Comparison of ENCODE assay signal across 8 mouse cellular contexts in the genomic region with DNA sequence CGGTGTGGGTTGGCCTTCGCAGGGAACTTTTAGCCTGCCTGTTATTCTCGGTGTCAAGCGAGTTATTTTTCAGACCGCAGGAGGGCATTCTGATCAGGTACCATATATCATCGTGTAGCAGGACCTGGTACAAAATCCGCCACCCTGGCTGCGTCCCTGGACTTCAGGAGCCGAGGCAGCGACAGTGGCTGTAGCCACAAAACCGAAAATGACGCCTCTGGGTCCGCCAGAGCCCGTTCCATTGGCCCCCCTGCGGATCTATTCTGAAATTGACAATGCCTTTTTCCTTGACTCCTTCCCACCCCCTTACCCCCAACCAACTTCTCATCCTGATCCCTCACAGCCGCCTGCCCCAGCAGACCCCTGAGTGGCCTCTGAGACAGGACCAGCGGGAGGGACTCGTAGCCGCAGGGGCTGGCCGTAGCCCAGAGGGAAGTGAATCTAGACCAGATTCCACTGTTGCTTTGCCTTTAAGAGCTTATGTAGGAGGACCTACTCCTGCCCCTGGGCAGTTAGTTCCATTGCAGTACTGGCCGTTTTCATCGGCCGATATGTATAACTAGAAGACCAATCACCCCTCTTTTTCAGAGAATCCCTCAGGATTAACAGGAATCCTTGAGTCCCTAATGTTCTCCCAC. TPM values are rescaled to one million over a fixed set of nuclear protein-coding genes. Genes with fewer than 3 reads are reported as not detected.
A peak's percentile ranks its signal among the peaks of the same experiment; 100 is the strongest.
DNase-seq lines count a peak whose midpoint lies in the region; ATAC-seq and TF ChIP-seq lines count a peak whose summit lies in the region.

No protein-coding gene starts in this region.

- peak overlapping the region; percentile 24; the same call in 1 of the 2 replicates for H3K9ac ChIP-seq in hindbrain, embryonic 14.5 days
- peak overlapping the region; percentile 53; the same call in 1 of the 2 replicates for H3K9ac ChIP-seq in midbrain, embryonic 13.5 days (replicated peaks)

- H3K4me2 ChIP-seq in hindbrain, embryonic 14.5 days (replicated peaks), result peak overlapping the region; percentile 54
- H3K4me2 ChIP-seq in midbrain, embryonic 13.5 days (replicated peaks), result peak overlapping the region; percentile 64

- peak; percentile 71 for DNase-seq in brain, embryonic 14.5 days (ENCODE audit: low read depth)
- peak; percentile 34 for DNase-seq in hindbrain, embryonic 14.5 days (ENCODE audit: low spot score)
- no peak for DNase-seq in right cerebral cortex, postnatal 25 days
- no peak for DNase-seq in right cerebral cortex, postnatal 36 days (ENCODE audit: low spot score in 2 of 2)
- no peak for DNase-seq in cerebellum, postnatal 36 days

- no peaks in the 10 kb centered on the region for H3K27me3 ChIP-seq in erythroblast, embryonic 14.5 days (ENCODE audit: control insufficient read depth)
- H3K27me3 ChIP-seq in hindbrain, embryonic 14.5 days (ENCODE audit: control insufficient read depth, insufficient read depth, low read length), result no peaks in the 10 kb centered on the region
- H3K27me3 ChIP-seq in midbrain, embryonic 13.5 days, result no peaks in the 10 kb centered on the region

- 28% methylated on average over 23 of the region's 23 CpGs for WGBS in hindbrain, embryonic 14.5 days
- WGBS in midbrain, embryonic 13.5 days, result 27% methylated on average over 23 of the region's 23 CpGs

- H3K4me1 ChIP-seq in erythroblast, embryonic 14.5 days (ENCODE audit: control insufficient read depth), result no peaks in the 10 kb centered on the region; the same call in 1 of the 2 replicates
- H3K4me1 ChIP-seq in hindbrain, embryonic 14.5 days (replicated peaks; ENCODE audit: control insufficient read depth, insufficient read depth, low read length), result 0 out of 2 replicates have a peak, but pooled peaks cover 4% of the 10 kb centered on the region
- H3K4me1 ChIP-seq in midbrain, embryonic 13.5 days (replicated peaks), result peaks cover 14% of the 10 kb centered on the region

- no peak for TF ChIP-seq CTCF in brain, embryonic 14.5 days (IDR thresholded peaks at IDR 0.05; ENCODE audit: borderline replicate concordance, extremely low read depth, insufficient read depth, insufficient read length)

- H3K9me3 ChIP-seq in erythroblast, embryonic 14.5 days (ENCODE audit: control insufficient read depth, low read length), result peaks cover 29% of the 10 kb centered on the region
- H3K9me3 ChIP-seq in hindbrain, embryonic 14.5 days (ENCODE audit: control insufficient read depth, low read length), result no peaks in the 10 kb centered on the region
- H3K9me3 ChIP-seq in midbrain, embryonic 13.5 days, result no peaks in the 10 kb centered on the region

- H3K27ac ChIP-seq in hindbrain, embryonic 14.5 days, result 0 out of 2 replicates have a peak overlapping the region, but pooled peaks have one; percentile 20
- H3K27ac ChIP-seq in midbrain, embryonic 13.5 days, result no peak overlapping the region

- peak overlapping the region; percentile 33 for H3K4me3 ChIP-seq in erythroblast, embryonic 14.5 days (replicated peaks)
- H3K4me3 ChIP-seq in hindbrain, embryonic 14.5 days (replicated peaks; ENCODE audit: low read length), result peak overlapping the region; percentile 19
- H3K4me3 ChIP-seq in midbrain, embryonic 13.5 days (replicated peaks), result peak overlapping the region; percentile 31

- ATAC-seq in erythroblast, adult 5-6 weeks (replicated peaks; ENCODE audit: low FRiP score, poor library complexity, severe bottlenecking), result no peak
- no peak for ATAC-seq in hindbrain, embryonic 14.5 days (ENCODE audit: low FRiP score)
- no peak for ATAC-seq in midbrain, embryonic 13.5 days

- no peak for TF ChIP-seq POLR2A in brain, embryonic 14.5 days (IDR thresholded peaks at IDR 0.05; ENCODE audit: borderline replicate concordance, extremely low read depth, insufficient read depth, insufficient read length, poor library complexity, severe bottlenecking)

- no peaks in the 10 kb centered on the region for H3K36me3 ChIP-seq in erythroblast, embryonic 14.5 days (ENCODE audit: control insufficient read depth)
- H3K36me3 ChIP-seq in hindbrain, embryonic 14.5 days (replicated peaks; ENCODE audit: control insufficient read depth, insufficient read depth), result no peaks in the 10 kb centered on the region
- no peaks in the 10 kb centered on the region for H3K36me3 ChIP-seq in midbrain, embryonic 13.5 days

RNA-seq across cellular contexts. Expression of gene Brd3, which starts 11.0 kb away (rescaled TPM):
- polyA plus RNA-seq in erythroblast, embryonic 14.5 days (2012), result 7.7 and 11.4 TPM in 2 replicates
- total RNA-seq in erythroblast, adult 5-6 weeks (2015; ENCODE audit: low replicate concordance), result 20.9 and 22.9 TPM in 2 replicates
- total RNA-seq in erythroblast, adult 5-6 weeks (2017; ENCODE audit: low replicate concordance), result 10.6 and 14.1 TPM in 2 replicates
- polyA plus RNA-seq in brain, embryonic 14.5 days (2012; rRNA removed), result 61.9 and 85.0 TPM in 2 replicates
- polyA plus RNA-seq in hindbrain, embryonic 14.5 days (2014; fragmentation: Nextera tagmentation; extraction: Ambion mirVana), result 132 and 134 TPM in 2 replicates
- polyA plus RNA-seq in midbrain, embryonic 13.5 days (2015; fragmentation: Nextera tagmentation; extraction: Ambion mirVana), result 145 and 153 TPM in 2 replicates

RNA-seq across cellular contexts. Expression of gene Wdr5, which starts 18.4 kb away (rescaled TPM):
- polyA plus RNA-seq in erythroblast, embryonic 14.5 days (2012), result 0.79 and 1.2 TPM in 2 replicates
- total RNA-seq in erythroblast, adult 5-6 weeks (2015; ENCODE audit: low replicate concordance), result 6.1 and 9.2 TPM in 2 replicates
- total RNA-seq in erythroblast, adult 5-6 weeks (2017; ENCODE audit: low replicate concordance), result 15.3 and 17.4 TPM in 2 replicates
- polyA plus RNA-seq in brain, embryonic 14.5 days (2012; rRNA removed), result 51.3 and 62.9 TPM in 2 replicates
- 39.1 and 42.1 TPM in 2 replicates for polyA plus RNA-seq in hindbrain, embryonic 14.5 days (2014; fragmentation: Nextera tagmentation; extraction: Ambion mirVana)
- 46.6 and 49.1 TPM in 2 replicates for polyA plus RNA-seq in midbrain, embryonic 13.5 days (2015; fragmentation: Nextera tagmentation; extraction: Ambion mirVana)

RNA-seq across cellular contexts. Expression of gene Brd3os, which starts 54.4 kb away (rescaled TPM):
- polyA plus RNA-seq in erythroblast, embryonic 14.5 days (2012), result not detected in 2 replicates
- not detected in 2 replicates for total RNA-seq in erythroblast, adult 5-6 weeks (2015; ENCODE audit: low replicate concordance)
- not detected in 2 replicates for total RNA-seq in erythroblast, adult 5-6 weeks (2017; ENCODE audit: low replicate concordance)
- 31.5 and 33.8 TPM in 2 replicates for polyA plus RNA-seq in brain, embryonic 14.5 days (2012; rRNA removed)
- polyA plus RNA-seq in hindbrain, embryonic 14.5 days (2014; fragmentation: Nextera tagmentation; extraction: Ambion mirVana), result 43.8 and 45.9 TPM in 2 replicates
- polyA plus RNA-seq in midbrain, embryonic 13.5 days (2015; fragmentation: Nextera tagmentation; extraction: Ambion mirVana), result 27.9 and 29.0 TPM in 2 replicates

Comparison
In these comparisons a context has a peak if more than half of its experiments do, and no peak if none do; other contexts are left out.
1. DNase-seq: peak in brain, embryonic 14.5 days (single experiment) and hindbrain, embryonic 14.5 days (single experiment); none in right cerebral cortex, postnatal 25 days (single experiment), right cerebral cortex, postnatal 36 days (0 of 2) and cerebellum, postnatal 36 days (0 of 2).
2. RNA of gene Wdr5, which starts 18.4 kb away (polyA plus RNA-seq): 51.3 to 62.9 TPM in brain, embryonic 14.5 days, 46.6 to 49.1 TPM in midbrain, embryonic 13.5 days and 39.1 to 42.1 TPM in hindbrain, embryonic 14.5 days; 0.79 to 1.2 TPM in erythroblast, embryonic 14.5 days; every median in the first group is over 10 times any median in the second.
3. RNA of gene Brd3os, which starts 54.4 kb away (polyA plus RNA-seq): 43.8 to 45.9 TPM in hindbrain, embryonic 14.5 days, 31.5 to 33.8 TPM in brain, embryonic 14.5 days and 27.9 to 29.0 TPM in midbrain, embryonic 13.5 days; not detected in erythroblast, embryonic 14.5 days; every median in the first group is over 10 times any median in the second.
4. Peak in every context shown above with its lines, with median percentiles within 50 percentile points of each other: H3K4me3 ChIP-seq.